Mouse (Mus musculus) neural tube, embryonic 11.5 days (tissue): Measurements from ENCODE around the gene Ccdc162. TPM values are rescaled to one million over a fixed set of nuclear protein-coding genes. Genes with fewer than 3 reads are reported as not detected.

Experiments
- ATAC-seq: fragments of 200-750 bp; cut with Nextera tagmentation; 2 replicates; pipeline ENCODE4 v1.8.0; 2017; ENCODE audit warnings: moderate number of reproducible peaks, mild to moderate bottlenecking, moderate TSS enrichment, moderate library complexity; ENCODE audit not compliant: insufficient read depth, low FRiP score, low TSS enrichment
- DNase-seq: peaks from one replicate; pipeline ENCODE4 v3.0.0-alpha.2; 2015; ENCODE audit warnings: low spot score
- H3K27ac ChIP-seq: fragments of 300-500 bp; sonication (generic); 2 replicates; pipeline ENCODE4 v1.5.1; 2014; ENCODE audit warnings: low read depth, mild to moderate bottlenecking, low read length
- H3K27me3 ChIP-seq: fragments of 300-500 bp; sonication (generic); 2 replicates; pipeline ENCODE4 v1.6.1; 2014; ENCODE audit warnings: mild to moderate bottlenecking, low read length, mixed read lengths; ENCODE audit not compliant: control insufficient read depth, insufficient read depth
- H3K36me3 ChIP-seq: fragments of 300-500 bp; sonication (generic); 2 replicates; pipeline ENCODE4 v1.6.1; 2014; ENCODE audit warnings: mild to moderate bottlenecking, low read length, moderate library complexity, mixed read lengths; ENCODE audit not compliant: control insufficient read depth, insufficient read depth
- H3K4me1 ChIP-seq: fragments of 300-500 bp; sonication (generic); 2 replicates; pipeline ENCODE4 v1.6.1; 2014; ENCODE audit warnings: low read length, mixed read lengths; ENCODE audit not compliant: control insufficient read depth, insufficient read depth
- H3K4me2 ChIP-seq: fragments of 300-500 bp; sonication (generic); 2 replicates; pipeline ENCODE4 v1.6.1; 2014; ENCODE audit warnings: low read depth, mild to moderate bottlenecking, moderate library complexity
- H3K4me3 ChIP-seq: fragments of 300-500 bp; sonication (generic); 2 replicates; pipeline ENCODE4 v1.5.1; 2014; ENCODE audit warnings: low read depth, low read length
- H3K9ac ChIP-seq: fragments of 300-500 bp; sonication (generic); 2 replicates; pipeline ENCODE4 v1.6.1; 2014; ENCODE audit warnings: mild to moderate bottlenecking, low read length
- H3K9me3 ChIP-seq: fragments of 300-500 bp; sonication (generic); 2 replicates; pipeline ENCODE4 v1.6.1; 2016; ENCODE audit warnings: low read length; ENCODE audit not compliant: control insufficient read depth
- WGBS: fragments of 180-500 bp; shearing (Covaris S2); extraction: QIAGEN DNeasy Blood & Tissue Kit; methylation state at CpG from one replicate; pipeline ENCODE4 v1.1.7; 2014; 5-methylcytosine and 5-hydroxymethylcytosine counted together
- microRNA-seq: library from miRNA; unstranded; fragments of <30 nt; microRNA quantifications from one replicate; pipeline ENCODE4, GENCODE M21; 2016
- polyA plus RNA-seq: library from polyadenylated mRNA; unstranded; fragments of >200 nt; fragmentation: Nextera tagmentation; extraction: Ambion mirVana; gene quantifications from 2 replicates; pipeline ENCODE4 v1.2.1, GENCODE M21; 2014

Ccdc162 gene
- polyA plus RNA-seq, 1 experiment from 2014 or later, result 0.28 TPM

GRCm38 (mm10) chr10:41491111-41491510 is 225.3 kb downstream of the Ccdc162 start:
- 63% methylated on average over 4 of the region's 4 CpGs for WGBS
- DNase-seq, result no peak
- ATAC-seq, result no peak

GRCm38 (mm10) chr10:41490518-41490873 is 225.9 kb downstream of the Ccdc162 start:
- DNase-seq (no peak), ATAC-seq (peak; percentile 61)
- peak overlapping the region; percentile 59 for H3K4me3 ChIP-seq
- no peaks in the 10 kb centered on the region for H3K27me3 ChIP-seq
- under 1% methylated on average over 29 of the region's 29 CpGs for WGBS
- H3K36me3 ChIP-seq, result peaks cover 10% of the 10 kb centered on the region; the same call in 1 of the 2 replicates
- no peak overlapping the region for H3K27ac ChIP-seq
- H3K4me1 ChIP-seq, result peaks cover 11% of the 10 kb centered on the region
- H3K4me2 ChIP-seq, result peak overlapping the region; percentile 98
- H3K9ac ChIP-seq, result peak overlapping the region; percentile 62
- H3K9me3 ChIP-seq, result no peaks in the 10 kb centered on the region

More at GRCm38 (mm10) chr10:41491111-41491510, 225.3 kb downstream of the Ccdc162 start:
- H3K4me3 ChIP-seq, result no peak overlapping the region
- peaks cover 11% of the 10 kb centered on the region for H3K4me1 ChIP-seq
- no peaks in the 10 kb centered on the region for H3K9me3 ChIP-seq
- H3K27me3 ChIP-seq, result no peaks in the 10 kb centered on the region
- no peak overlapping the region for H3K9ac ChIP-seq
- peaks cover 7% of the 10 kb centered on the region; the same call in 1 of the 2 replicates for H3K36me3 ChIP-seq
- H3K4me2 ChIP-seq, result no peak overlapping the region
- H3K27ac ChIP-seq, result no peak overlapping the region

- Histone ChIP-seq H3K9ac (peak within 1 kb of the TSS; percentile 62), H3K27me3 (no peaks in the 10 kb centered on the region), H3K9me3 (no peaks in the 10 kb centered on the region), H3K27ac (no peak within 1 kb of the TSS), H3K4me1 (peaks cover 11% of the 10 kb centered on the region), H3K4me3 (peak within 1 kb of the TSS; percentile 59), H3K36me3 (peaks cover 12% of the 10 kb centered on the region; the same call in 1 of the 2 replicates), H3K4me2 (peak within 1 kb of the TSS; percentile 98)
- WGBS, result under 1% methylated on average over 50 of the region's 50 CpGs
- DNase-seq, result peak; percentile 97
- peak; percentile 97 for ATAC-seq
Measured at GRCm38 (mm10) chr10:41489708-41490517, 226.5 kb downstream of the Ccdc162 start, which contains the start of the genes Smpd2 and Ppil6. Gene Smpd2, minus strand, starts transcription at chr10:41490369. Gene Ppil6, plus strand, starts transcription at chr10:41490439.

DNA sequence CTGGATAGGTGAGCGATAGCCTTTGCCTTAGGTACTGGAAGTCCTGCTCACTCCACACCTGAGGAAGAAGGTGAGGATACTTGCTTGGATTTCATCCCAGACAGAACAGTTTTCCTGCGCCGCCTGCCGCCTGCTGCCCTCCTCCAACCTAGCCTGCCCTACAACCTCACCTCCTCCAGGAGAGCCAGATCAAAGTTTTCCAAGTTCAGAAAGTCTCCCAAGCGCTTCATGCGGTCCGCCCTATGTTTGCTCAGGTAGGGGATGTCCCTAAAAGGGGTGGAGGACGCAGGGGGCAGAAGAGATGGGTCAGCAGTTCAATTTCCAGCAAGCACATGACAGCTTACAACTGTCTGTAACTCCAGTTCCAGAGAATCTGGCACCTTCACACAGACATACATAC is 227.1 kb downstream of the Ccdc162 start:
- peaks cover 11% of the 10 kb centered on the region for H3K4me1 ChIP-seq
- H3K4me2 ChIP-seq, result peak overlapping the region; percentile 98
- no peak for DNase-seq
- 31% methylated on average over 8 of the region's 8 CpGs for WGBS
- H3K9me3 ChIP-seq, result no peaks in the 10 kb centered on the region
- H3K27ac ChIP-seq, result no peak overlapping the region
- peak overlapping the region; percentile 62 for H3K9ac ChIP-seq
- H3K27me3 ChIP-seq, result no peaks in the 10 kb centered on the region
- H3K36me3 ChIP-seq, result peaks cover 12% of the 10 kb centered on the region; the same call in 1 of the 2 replicates
- no peak for ATAC-seq
- H3K4me3 ChIP-seq, result peak overlapping the region; percentile 59

- WGBS, result 45% methylated on average over 7 of the region's 7 CpGs
Measured at GRCm38 (mm10) chr10:41488877-41489276, 227.6 kb downstream of the Ccdc162 start.

More at GRCm38 (mm10) chr10:41488877-41489276, 227.6 kb downstream of the Ccdc162 start:
- ATAC-seq (no peak), DNase-seq (no peak)
- H3K27ac ChIP-seq, result no peak overlapping the region
- no peaks in the 10 kb centered on the region for H3K27me3 ChIP-seq
- peak overlapping the region; percentile 98 for H3K4me2 ChIP-seq
- peak overlapping the region; percentile 62; the same call in 1 of the 2 replicates for H3K9ac ChIP-seq
- H3K36me3 ChIP-seq, result peaks cover 12% of the 10 kb centered on the region; the same call in 1 of the 2 replicates
- no peaks in the 10 kb centered on the region for H3K9me3 ChIP-seq
- peak overlapping the region; percentile 59 for H3K4me3 ChIP-seq
- H3K4me1 ChIP-seq, result peaks cover 11% of the 10 kb centered on the region

Small RNAs within 50 kb of the gene (microRNA-seq; reads per million reads assigned to microRNA genes)
- not detected for gene Mir3473b

Other genes with a start within 250 kb of the Ccdc162 start
- 31.1 and 34.9 TPM in 2 replicates for gene Mical1, start 240.3 kb downstream of the Ccdc162 start, polyA plus RNA-seq
- gene Smpd2, start 226.3 kb downstream of the Ccdc162 start, polyA plus RNA-seq, result 47.3 and 49.1 TPM in 2 replicates
- gene Ppil6, start 226.2 kb downstream of the Ccdc162 start, polyA plus RNA-seq, result 0.38 and 0.58 TPM in 2 replicates
- gene Cd164, start 197.2 kb downstream of the Ccdc162 start, polyA plus RNA-seq, result 126 and 133 TPM in 2 replicates
- gene Cep57l1, start 93.2 kb upstream of the Ccdc162 start, polyA plus RNA-seq, result 17.8 and 19.1 TPM in 2 replicates
- 24.7 and 30.5 TPM in 2 replicates for gene Sesn1, start 93.3 kb upstream of the Ccdc162 start, polyA plus RNA-seq